Mouse (Mus musculus): ENCODE results near the gene Plch2.
A peak's percentile ranks its signal among the peaks of the same experiment; 100 is the strongest.

Plch2 gene

DNA sequence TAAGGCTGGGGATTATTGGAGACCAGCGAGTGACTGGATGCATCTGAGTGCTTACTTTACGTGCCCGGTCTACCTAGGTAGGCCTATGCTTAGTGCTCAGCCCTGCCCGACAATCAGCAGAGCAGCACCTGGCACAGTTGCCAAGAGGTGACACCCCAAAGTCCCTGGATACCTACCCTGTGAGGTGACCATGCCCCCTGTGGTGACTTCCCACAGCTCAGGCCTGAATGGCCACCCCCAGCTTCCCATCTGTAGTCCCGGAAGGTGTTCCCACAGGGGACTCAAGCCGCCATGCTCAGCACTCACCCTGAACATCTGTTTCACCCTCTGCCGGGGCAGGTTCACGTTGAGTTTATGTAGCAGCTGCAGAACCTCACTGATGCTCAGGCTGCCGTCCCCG lies 50.3 kb downstream of the Plch2 start:
- Histone ChIP-seq H3K27me3 (ENCODE audit: control insufficient read depth, insufficient read depth, low read length, poor library complexity, severe bottlenecking) (no peaks in the 10 kb centered on the region), H3K36me3 (ENCODE audit: control insufficient read depth, insufficient read depth, low read length, poor library complexity, severe bottlenecking) (no peaks in the 10 kb centered on the region)
- DNase-seq (ENCODE audit: low read depth, low spot score): no peak

DNA sequence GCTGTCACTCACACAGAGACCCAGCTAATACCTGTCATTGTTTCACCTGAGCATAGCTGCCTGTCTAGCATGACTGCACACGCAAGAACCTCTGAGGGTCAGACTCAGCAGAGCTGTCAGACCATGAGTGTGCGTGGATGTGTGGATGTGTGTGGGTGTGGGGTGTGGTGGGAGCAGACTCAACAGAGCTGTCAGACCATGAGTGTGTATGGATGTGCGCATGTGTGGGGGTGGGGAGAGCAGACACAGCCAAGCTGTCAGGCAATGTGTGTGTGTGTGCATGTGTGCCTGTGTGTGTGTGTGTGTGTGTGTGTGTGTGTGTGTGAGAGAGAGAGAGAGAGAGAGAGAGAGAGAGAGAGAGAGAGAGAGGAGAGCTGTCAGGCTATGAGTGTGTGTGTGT lies 51.3 kb downstream of the Plch2 start:
- no peak for DNase-seq (ENCODE audit: low read depth, low spot score)
- H3K27me3 ChIP-seq (ENCODE audit: control insufficient read depth, insufficient read depth, low read length, poor library complexity, severe bottlenecking): no peaks in the 10 kb centered on the region
- H3K36me3 ChIP-seq (ENCODE audit: control insufficient read depth, insufficient read depth, low read length, poor library complexity, severe bottlenecking): no peaks in the 10 kb centered on the region

DNA sequence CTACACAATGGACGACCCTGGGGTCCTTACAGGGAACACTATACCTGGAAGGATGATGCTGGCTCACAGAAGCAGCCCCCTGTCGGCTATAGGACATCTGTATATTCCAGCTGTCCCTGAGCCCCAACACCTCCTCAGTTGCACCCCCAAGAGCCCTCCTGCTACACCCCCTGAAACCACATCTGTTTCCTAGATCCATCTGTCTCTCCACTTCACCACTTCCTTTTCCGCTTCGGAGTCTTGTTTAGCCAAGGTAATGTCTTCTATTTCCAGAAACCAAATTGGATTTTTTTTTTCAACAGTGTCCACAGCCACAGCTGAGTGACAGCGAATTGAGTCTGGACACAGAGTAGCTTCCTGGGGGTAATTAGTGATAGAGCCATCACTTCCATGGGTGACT lies 57.2 kb downstream of the Plch2 start:
- H3K27me3 ChIP-seq (ENCODE audit: control insufficient read depth, insufficient read depth, low read length, poor library complexity, severe bottlenecking): no peaks in the 10 kb centered on the region
- no peak for DNase-seq (ENCODE audit: low read depth, low spot score)
- H3K36me3 ChIP-seq (ENCODE audit: control insufficient read depth, insufficient read depth, low read length, poor library complexity, severe bottlenecking): no peaks in the 10 kb centered on the region

DNA sequence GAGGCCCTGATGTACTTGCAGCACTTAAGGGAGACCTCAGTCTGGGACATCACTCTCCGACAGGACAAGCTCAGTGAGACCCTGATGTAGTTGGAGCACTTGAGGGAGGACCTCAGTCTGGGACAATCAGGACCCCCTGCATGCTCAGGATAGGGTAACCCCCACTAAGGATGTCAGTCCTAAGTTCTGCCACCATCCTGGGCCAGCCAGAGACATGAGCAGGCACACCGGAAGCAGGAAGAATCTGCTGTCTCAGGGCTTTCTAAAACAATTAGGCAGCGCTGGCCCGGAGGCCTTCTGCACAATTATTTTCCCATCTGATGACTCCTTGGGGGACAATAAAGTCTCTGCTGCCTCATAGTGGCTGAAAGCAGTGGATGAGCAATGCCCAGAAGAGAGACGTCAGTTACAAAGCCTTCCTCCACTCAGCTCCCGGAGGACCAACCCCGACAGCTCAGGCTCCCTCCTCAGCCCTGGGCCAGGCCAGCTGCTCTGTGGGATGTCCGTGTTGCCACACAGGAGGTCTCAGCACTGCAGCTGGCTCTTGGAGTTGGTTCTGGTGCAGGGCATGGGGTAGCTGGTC lies 59.9 kb downstream of the Plch2 start:
- Histone ChIP-seq H3K36me3 (ENCODE audit: control insufficient read depth, insufficient read depth, low read length, poor library complexity, severe bottlenecking) (no peaks in the 10 kb centered on the region), H3K27me3 (ENCODE audit: control insufficient read depth, insufficient read depth, low read length, poor library complexity, severe bottlenecking) (no peaks in the 10 kb centered on the region)
- no peak for DNase-seq (ENCODE audit: low read depth, low spot score)

DNA sequence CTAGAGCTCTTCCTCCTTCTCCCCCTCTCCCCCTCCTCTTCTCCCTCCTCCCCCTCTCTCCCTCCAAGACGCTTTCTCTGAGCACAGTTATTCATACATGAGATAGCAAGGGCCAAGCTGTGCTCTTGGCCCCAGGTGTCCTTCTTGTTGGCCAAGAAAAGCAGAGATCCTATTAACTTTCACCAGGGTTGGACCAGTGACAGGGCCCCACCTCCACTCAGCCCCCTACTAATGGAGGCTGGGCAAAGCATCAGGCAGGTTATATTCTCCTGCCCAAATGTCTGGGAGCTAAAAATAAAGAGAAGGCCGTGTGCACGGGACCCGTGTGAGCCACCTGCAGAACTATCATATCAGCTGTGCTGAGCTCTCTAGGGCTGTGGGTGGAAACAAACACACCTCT lies 61.7 kb downstream of the Plch2 start:
- DNase-seq (ENCODE audit: low read depth, low spot score): no peak
- H3K27me3 ChIP-seq (ENCODE audit: control insufficient read depth, insufficient read depth, low read length, poor library complexity, severe bottlenecking): no peaks in the 10 kb centered on the region

DNA sequence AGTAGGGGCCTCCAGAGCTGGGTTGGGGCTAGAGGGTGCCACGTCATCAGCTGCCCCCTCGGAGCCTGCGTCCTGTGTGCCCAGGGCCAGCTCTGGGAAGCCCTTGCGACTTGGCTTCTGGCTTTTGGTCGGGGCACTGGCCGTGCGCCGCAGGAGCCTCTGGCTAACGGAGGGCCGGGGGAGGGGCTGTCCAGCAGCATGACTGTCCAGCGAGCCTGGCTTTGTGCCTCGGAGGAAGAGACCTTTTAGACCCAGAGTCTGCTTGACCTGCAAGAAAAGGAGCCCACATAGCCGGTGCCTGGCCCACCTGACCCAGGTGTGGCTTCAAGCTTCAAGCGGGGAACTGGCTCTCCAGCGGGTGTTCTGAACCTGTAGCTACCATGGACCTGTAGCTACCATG lies 69.8 kb downstream of the Plch2 start:
- H3K27me3 ChIP-seq (ENCODE audit: control insufficient read depth, insufficient read depth, low read length, poor library complexity, severe bottlenecking): no peaks in the 10 kb centered on the region
- H3K36me3 ChIP-seq (ENCODE audit: control insufficient read depth, insufficient read depth, low read length, poor library complexity, severe bottlenecking): no peaks in the 10 kb centered on the region
- no peak for DNase-seq (ENCODE audit: low read depth, low spot score)

More for the DNA sequence above, 61.7 kb downstream of the Plch2 start:
- no peaks in the 10 kb centered on the region for H3K36me3 ChIP-seq (ENCODE audit: control insufficient read depth, insufficient read depth, low read length, poor library complexity, severe bottlenecking)

DNA sequence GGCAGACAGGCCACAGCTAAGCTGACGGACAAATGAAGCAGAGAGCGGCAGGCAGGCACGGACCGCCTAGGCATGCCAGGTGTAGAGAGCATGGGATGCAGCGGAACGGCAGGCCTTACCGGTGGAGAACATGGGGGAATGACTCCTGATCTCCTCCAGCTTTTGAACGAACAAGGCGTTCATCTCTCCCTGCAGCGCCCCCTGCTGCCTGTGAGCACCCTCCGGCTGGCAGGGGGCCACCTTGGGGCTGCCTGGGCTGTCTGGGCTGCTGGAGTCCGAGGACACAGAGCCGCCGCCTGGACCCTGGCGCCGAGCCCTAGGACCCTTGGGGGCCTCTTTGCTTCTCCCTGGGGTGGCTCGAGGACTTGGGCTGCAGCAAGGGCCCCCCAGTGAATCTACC lies 70.5 kb downstream of the Plch2 start:
- Histone ChIP-seq H3K36me3 (ENCODE audit: control insufficient read depth, insufficient read depth, low read length, poor library complexity, severe bottlenecking) (no peaks in the 10 kb centered on the region), H3K27me3 (ENCODE audit: control insufficient read depth, insufficient read depth, low read length, poor library complexity, severe bottlenecking) (no peaks in the 10 kb centered on the region)
- peak; percentile 70 for DNase-seq (ENCODE audit: low read depth, low spot score)

DNA sequence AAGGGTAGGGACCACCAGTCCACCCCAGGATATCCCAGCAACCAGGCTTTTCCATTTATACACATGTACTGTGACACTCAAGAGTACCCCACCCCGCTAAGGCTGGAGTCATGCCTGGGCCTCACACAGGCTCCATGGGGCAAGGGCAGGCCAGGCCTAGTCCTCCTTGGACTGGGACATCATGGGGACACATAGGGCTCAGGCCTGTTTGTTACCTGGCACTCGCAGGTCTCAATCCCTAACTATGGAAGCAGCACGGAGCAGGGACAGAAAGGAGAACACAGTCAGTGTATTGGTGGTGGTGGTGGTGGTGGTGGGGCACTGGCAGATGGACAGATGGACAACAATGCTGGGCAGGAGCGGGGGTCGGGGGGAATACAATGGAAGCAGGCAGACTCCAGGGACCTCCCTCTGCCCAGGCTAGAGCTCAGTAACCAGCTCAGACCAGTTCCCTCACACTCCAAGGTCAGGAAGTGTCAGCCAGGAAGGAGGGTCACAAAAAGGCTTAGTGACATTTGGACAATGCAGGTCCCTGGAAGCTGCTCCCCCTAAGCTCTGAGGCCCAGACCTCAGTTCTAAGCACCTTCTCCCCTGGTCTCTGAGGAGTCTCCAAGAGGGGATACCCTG lies 71.3 kb downstream of the Plch2 start:
- H3K36me3 ChIP-seq (ENCODE audit: control insufficient read depth, insufficient read depth, low read length, poor library complexity, severe bottlenecking): no peaks in the 10 kb centered on the region
- DNase-seq (ENCODE audit: low read depth, low spot score): no peak

DNA sequence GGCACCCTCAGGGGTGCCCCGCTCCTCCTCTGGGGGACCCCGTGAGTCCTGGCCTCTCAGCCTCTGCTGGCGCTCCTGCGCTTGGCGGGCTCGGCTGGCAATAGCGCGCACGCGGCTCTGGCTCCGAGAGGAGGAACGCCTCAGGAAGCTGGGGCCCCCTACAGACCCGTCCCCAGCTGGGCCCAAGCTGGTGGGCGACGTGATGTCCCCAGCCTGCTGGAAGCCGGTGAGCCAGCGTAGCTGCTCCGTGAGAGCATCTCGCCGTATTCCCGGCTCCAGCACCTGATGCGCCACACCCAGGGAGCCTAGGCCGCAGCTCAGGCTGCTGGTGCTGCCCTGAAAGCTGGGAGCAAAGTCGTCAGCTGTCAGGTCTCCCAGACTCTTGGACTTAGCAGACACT lies 72.8 kb downstream of the Plch2 start:
- DNase-seq (ENCODE audit: low read depth, low spot score): no peak
- H3K36me3 ChIP-seq (ENCODE audit: control insufficient read depth, insufficient read depth, low read length, poor library complexity, severe bottlenecking): no peaks in the 10 kb centered on the region
- H3K27me3 ChIP-seq (ENCODE audit: control insufficient read depth, insufficient read depth, low read length, poor library complexity, severe bottlenecking): no peaks in the 10 kb centered on the region

More for the DNA sequence above, 71.3 kb downstream of the Plch2 start:
- H3K27me3 ChIP-seq (ENCODE audit: control insufficient read depth, insufficient read depth, low read length, poor library complexity, severe bottlenecking): no peaks in the 10 kb centered on the region

DNA sequence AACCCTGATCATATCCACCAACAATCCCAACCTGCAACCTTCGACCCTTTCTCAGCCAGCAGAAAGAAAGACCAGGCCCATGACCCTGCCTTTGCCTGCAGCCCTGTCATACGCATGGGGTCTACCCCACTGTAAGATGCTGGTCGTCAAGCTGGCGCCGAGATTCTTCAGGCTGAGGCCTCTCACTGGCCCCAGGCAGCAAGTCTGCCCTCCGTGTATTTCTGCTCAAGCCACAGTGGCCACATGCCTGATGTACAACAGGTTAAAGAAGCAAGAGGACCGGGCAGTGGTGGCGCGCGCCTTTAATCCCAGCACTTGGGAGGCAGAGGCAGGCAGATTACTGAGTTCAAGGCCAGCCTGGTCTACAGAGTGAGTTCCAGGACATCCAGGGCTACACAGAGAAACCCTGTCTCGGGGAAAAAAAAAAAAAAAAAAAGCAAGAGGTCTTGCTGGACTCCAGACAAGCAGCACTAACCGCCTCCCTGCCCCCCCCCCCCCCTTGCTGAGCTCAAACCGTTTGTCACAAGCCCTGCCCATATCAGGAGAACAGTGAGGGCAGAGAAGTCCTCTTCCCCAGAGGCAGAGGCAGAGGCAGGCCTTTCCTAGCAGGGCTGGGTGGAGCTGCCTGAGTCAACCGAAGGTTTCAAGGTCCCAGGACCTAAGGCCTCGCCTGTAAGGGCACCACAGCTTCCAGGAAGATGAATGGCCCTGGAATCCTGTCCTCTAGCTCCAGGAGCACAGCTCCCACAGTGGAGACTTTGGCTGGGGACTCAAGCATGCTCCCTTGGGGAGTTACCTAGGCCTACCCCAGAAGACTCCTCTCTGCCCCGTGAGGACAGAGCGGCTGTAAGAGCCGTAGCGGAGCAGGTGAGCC lies 74.1 kb downstream of the Plch2 start:
- Histone ChIP-seq H3K27me3 (ENCODE audit: control insufficient read depth, insufficient read depth, low read length, poor library complexity, severe bottlenecking) (no peaks in the 10 kb centered on the region), H3K36me3 (ENCODE audit: control insufficient read depth, insufficient read depth, low read length, poor library complexity, severe bottlenecking) (0 out of 2 replicates have a peak, but pooled peaks cover 1% of the 10 kb centered on the region)
- DNase-seq (ENCODE audit: low read depth, low spot score): no peak

DNA sequence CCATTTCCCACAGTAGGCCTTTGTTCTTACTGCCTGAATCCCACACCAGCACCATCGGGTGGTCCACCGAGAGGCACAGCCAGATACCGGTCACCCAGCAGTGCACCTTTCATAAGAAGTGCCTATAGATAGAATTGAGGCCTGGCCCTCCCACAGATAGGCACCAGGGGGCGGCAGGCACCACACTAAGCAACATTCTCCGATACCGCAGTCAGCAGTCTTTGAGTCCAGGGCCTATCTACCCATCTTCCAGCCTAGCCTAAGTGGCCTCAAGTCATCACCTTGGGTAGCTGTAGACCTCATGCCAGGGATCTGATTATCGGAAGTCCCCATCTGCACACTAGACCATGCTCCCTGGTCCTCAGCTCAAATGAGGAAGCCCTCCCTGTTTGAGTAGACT lies 75.1 kb downstream of the Plch2 start:
- Histone ChIP-seq H3K36me3 (ENCODE audit: control insufficient read depth, insufficient read depth, low read length, poor library complexity, severe bottlenecking) (0 out of 2 replicates have a peak, but pooled peaks cover 1% of the 10 kb centered on the region), H3K27me3 (ENCODE audit: control insufficient read depth, insufficient read depth, low read length, poor library complexity, severe bottlenecking) (no peaks in the 10 kb centered on the region)
- DNase-seq (ENCODE audit: low read depth, low spot score): peak; percentile 60

DNA sequence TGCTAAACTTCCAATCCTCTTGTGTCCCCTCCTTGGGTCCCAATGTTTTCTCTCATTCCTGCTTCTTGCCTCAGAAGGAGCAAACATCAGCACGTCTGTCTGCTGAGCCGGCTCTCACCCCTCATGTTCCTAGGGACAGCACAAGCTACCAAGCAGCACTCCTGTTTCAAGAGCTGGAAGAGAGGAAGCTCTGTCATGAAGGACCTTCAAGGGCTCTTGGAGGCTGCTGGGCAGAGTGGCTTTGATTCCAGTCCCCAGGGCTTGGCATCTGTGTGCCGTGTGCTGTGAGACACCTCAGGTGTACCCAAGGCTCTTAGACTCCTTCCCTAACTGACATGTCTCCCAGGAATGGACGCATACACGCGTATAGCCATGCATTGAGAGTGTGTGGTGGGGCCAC lies 75.5 kb downstream of the Plch2 start:
- no peak for DNase-seq (ENCODE audit: low read depth, low spot score)
- H3K27me3 ChIP-seq (ENCODE audit: control insufficient read depth, insufficient read depth, low read length, poor library complexity, severe bottlenecking): no peaks in the 10 kb centered on the region
- peaks cover 3% of the 10 kb centered on the region; the same call in 1 of the 2 replicates for H3K36me3 ChIP-seq (ENCODE audit: control insufficient read depth, insufficient read depth, low read length, poor library complexity, severe bottlenecking)

DNA sequence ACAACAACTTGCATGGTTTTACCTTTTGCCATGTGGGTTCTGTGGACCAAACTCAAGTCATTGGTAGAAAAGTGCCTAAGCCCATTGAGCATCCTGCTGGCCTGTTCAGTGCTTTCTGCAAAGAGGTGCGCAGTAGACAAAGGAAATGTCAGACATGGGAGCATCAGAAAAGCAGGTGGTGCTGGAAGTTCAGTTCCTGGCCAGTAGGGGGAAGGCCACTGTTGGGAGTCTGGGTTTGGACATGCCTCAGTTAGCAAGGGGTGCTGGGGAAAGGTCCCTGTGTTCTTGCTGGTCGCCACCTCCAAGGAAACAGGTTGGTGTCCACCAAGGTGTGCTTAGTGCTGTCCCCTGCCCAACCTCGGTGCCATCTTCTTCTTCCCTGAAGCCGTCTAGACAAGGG lies 76.5 kb downstream of the Plch2 start:
- Histone ChIP-seq H3K36me3 (ENCODE audit: control insufficient read depth, insufficient read depth, low read length, poor library complexity, severe bottlenecking) (peaks cover 7% of the 10 kb centered on the region), H3K27me3 (ENCODE audit: control insufficient read depth, insufficient read depth, low read length, poor library complexity, severe bottlenecking) (no peaks in the 10 kb centered on the region)
- DNase-seq (ENCODE audit: low read depth, low spot score): peak; percentile 26

DNA sequence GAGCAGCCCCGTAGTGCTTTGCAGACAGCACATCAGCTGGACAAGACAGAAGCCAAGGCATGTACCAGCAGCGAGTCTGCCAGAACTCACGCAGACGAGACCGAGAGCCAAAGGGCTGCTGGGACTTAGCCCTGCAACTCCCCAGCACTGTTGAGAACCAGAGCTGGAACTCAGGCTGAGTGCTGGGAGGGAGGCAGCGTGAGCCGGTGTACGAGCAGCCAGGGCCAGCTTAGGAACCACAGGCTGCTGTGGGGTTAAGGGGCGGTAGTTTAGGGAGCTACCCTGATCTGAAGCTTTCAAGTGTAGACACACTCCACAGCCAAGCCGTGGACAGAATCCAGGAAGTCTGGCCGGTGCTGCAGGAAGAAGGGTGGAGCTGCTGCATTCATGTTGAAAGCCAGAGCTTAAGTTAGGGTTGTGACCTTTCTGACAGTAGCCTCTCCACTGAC lies 82.4 kb downstream of the Plch2 start:
- H3K36me3 ChIP-seq (ENCODE audit: control insufficient read depth, insufficient read depth, low read length, poor library complexity, severe bottlenecking): peaks cover 21% of the 10 kb centered on the region
- no peak for DNase-seq (ENCODE audit: low read depth, low spot score)

DNA sequence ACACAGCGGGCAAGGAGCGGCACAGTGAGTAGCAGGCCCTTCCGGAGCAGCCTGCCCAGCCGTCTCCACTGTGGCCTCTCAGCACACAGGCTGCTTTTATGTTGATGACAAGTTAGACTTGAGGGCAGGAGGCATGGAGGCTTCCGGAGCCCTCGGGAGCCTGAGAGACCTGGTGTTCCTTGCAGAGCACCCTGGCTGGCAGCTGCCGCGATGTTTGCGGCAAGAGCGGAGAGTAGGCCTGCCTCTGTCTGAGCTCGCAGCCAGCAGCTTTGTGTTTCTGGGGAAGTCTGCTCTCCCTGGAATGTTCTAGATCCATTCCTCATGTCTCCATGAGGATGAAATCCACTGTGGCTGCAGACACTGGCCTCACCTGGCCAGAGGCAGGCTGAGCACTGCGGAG lies 84.0 kb downstream of the Plch2 start:
- no peak for DNase-seq (ENCODE audit: low read depth, low spot score)
- no peaks in the 10 kb centered on the region for H3K27me3 ChIP-seq (ENCODE audit: control insufficient read depth, insufficient read depth, low read length, poor library complexity, severe bottlenecking)
- peaks cover 20% of the 10 kb centered on the region for H3K36me3 ChIP-seq (ENCODE audit: control insufficient read depth, insufficient read depth, low read length, poor library complexity, severe bottlenecking)

More for the DNA sequence above, 82.4 kb downstream of the Plch2 start:
- no peaks in the 10 kb centered on the region for H3K27me3 ChIP-seq (ENCODE audit: control insufficient read depth, insufficient read depth, low read length, poor library complexity, severe bottlenecking)
